Mouse (Mus musculus): ENCODE results near the gene Casc3.

DNA sequence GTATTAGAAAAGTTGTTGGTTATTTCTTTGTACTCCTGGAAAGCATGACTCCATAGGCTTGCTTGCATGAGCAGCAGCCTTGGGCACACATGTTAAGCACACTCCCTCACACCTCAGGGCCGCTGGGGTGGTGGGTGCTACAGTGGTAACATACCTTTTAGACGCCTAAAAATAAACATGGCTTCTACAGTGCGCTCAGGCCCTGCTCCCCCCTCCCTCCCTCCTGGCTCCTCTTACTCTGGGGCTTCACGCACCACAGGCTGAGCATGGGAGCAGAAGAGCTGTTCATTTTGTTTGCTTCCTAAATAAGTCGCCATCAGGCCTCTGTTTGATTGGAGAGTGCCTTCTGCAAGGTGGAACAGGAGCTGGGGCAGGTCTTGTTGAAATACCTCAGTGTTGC is 7.4 kb upstream of the Casc3 start:
- TF ChIP-seq CTCF (IDR thresholded peaks at IDR 0.05; ENCODE audit: extremely low read depth, insufficient read depth, low read length): no peak
- no peak for TF ChIP-seq POLR2A (IDR thresholded peaks at IDR 0.05; ENCODE audit: extremely low read depth, insufficient read depth, low read length)

Data from cortical plate, adult 2 months (tissue).